Mouse (Mus musculus) B cell, adult 2 months (primary cell): ENCODE results near the gene Tmc6.

ENCODE experiments used
- DNase-seq, 2 experiments: peaks; one replicate each; pipeline ENCODE4 v3.0.0; 2022

The Tmc6 gene

GRCm38 (mm10) chr11:117780582-117781111, 1.4 kb downstream of the Tmc6 start:
- peak; percentile 90 to 94 for DNase-seq

GRCm38 (mm10) chr11:117780199-117780515, 1.8 kb downstream of the Tmc6 start:
- no peak for DNase-seq

DNA sequence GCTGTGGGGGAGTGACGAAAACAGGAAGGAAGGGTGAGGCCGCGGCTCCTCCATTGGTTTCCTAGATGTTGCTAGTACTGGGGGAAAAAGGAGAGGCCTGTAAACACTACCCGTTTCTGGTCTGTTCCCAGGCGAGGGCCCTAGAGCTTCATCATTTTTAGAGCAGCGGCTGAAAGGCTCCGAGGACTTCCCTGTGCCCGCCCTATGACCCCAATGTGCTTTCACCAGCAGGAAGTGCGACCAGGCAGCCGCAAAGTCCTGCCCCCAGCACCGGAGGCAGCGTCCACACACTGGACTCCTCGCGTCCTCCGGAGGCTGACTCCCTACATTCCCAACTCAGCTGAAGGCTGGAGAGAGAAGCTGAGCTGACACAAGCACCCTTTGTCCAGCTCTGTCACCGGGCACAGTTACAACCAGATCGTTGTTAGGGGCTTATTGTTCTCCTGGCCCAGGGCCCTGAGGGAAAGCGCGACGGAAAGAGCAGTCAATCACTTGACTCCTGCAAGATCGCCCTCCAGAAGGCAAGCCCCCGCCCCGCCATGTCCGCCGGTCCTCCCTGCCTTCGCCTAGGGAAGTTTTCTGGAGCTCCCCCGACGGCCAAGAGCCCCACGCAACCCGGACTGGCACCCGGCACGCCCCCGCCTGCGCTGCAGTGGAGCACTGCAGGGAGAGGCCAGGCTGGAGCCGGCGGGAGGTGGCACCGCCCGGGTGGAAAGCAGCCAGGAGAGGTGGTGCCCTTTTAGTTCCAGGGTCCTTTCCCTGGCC, 2.4 kb downstream of the Tmc6 start:
- peak; percentile 52 to 58 for DNase-seq

DNA sequence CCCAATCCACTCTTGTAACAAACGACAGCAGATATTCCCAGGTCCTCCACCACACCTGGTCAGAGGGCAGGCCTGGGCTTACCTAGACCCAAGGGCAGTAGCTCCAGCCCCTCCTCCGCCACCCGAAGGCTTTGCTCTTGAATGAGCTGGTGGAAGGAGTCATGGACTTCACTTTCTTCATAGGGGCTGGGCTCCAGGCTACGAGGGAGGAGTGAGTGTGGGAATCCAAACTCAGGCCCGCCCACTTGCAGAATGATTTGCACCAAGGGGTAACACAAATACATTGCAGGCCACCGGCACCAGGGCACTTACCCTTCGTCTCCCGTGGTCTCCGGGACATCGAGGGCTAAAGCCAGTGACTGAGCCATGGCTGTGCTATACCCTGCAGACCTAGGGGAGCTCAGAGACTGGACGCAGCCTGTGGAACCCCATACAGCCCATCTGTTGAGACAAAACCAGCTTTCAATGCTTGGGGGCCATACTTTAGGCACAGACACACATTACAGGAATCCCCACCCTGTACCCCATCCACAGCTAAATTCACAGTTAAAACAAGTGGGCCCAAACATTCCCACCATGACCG, 3.1 kb downstream of the Tmc6 start:
- no peak for DNase-seq

DNA sequence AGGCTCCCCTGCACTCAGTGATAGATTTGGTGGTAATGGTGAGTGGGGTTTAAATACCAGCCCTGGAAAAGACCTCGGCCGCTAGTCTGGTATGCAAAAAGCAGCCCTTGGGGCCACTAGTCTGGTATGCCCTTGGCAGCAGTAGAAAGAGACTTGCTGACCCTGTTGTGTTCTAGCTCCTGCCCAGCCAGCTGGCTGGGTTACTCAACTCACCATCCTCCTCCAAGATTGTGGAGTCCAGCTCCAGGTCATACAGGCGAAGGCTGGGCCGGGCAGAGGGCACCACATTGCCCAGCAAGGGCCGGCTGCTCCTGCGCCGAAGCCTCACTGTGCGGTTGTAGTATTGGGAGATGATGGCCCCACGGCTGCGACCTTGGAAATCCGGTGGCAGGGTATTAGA, 4.0 kb downstream of the Tmc6 start:
- no peak for DNase-seq

GRCm38 (mm10) chr11:117777111-117777510, 4.9 kb downstream of the Tmc6 start:
- peak; percentile 15 to 22 for DNase-seq

- DNase-seq = no peak
These were observed 5.8 kb downstream of the Tmc6 start for GRCm38 (mm10) chr11:117776085-117776792.

- DNase-seq = no peak
These were observed 6.5 kb downstream of the Tmc6 start for GRCm38 (mm10) chr11:117775540-117775939.

GRCm38 (mm10) chr11:117774925-117775324, 7.1 kb downstream of the Tmc6 start:
- DNase-seq = no peak

DNA sequence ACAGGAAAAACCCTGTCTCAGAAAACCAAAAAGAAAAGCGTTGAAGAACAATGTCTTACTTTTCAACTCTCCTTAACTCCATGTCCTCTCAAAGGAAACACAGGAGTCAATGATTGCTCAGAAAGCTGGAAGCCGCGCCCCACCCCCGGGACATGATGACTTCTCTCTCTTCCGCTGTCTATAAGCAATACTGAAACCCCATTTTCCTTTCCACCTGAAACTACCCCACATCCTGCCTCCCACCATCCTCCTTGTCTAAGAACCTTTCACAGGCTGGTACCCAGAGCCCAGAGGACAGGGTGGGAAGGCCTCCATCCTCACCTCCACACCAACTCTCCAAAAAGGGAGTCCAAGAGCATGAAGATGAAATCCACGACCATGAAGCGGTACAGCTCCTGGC, 9.6 kb downstream of the Tmc6 start:
- no peak for DNase-seq

- no peak for DNase-seq
These were observed 11.6 kb downstream of the Tmc6 start for GRCm38 (mm10) chr11:117770407-117770806.

DNA sequence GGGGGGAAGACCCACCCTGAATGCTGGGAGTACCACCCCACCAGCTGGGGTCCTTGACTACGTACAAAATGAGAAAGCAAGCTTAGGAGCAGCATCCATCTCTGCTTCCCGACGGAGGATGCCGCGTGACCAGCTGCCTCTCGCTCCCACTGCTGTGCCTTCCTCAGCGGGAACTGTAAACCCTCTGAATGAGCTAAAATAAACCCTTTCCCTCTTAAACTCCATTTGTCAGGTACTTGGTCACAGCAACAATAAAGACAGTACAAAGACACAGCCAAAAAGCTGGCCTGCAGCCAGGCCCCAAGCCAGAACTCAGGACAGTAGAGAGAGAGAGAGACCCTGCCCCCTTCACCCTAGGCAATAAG, 12.3 kb downstream of the Tmc6 start:
- no peak for DNase-seq

GRCm38 (mm10) chr11:117768725-117769682, 13.0 kb downstream of the Tmc6 start:
- DNase-seq = no peak

DNA sequence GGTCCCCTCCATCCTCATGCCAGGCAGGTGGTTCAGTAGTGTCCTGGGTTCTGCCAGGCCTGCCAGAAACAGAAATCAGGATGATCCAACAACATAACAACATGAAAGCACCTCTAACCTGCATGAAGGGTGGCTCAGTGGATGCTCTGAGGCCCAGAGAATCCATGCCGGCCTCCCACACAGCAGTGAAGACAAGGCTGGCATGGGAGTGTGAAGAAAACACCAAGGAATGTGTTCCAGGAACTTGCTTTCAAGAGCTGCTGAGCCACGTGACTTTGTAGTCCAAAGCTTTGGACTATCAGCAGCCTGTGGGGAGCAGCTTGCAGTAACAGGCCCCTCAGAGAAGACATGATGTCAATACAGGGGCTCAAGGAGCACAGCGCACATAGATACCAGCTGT, 15.7 kb downstream of the Tmc6 start:
- DNase-seq = no peak

DNA sequence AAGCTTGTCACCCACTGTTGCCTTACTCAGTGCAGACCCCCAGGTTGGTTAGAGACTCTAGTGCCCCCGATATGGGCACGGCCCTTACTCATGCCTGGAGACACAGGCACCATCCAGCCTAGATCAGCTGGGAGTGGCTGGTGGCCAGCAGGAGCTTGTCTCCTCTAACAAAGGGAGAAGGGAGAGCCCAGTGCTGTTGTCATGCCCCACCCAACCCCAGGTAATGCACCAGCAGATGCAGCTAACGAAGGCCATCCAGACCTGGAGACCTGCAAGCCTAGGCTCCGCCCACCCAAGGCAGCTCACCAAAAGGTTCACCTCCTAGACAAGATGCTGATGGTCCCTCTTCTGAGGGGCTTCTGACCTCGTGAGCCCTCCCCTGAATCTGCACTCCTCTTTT, 16.6 kb downstream of the Tmc6 start:
- DNase-seq = no peak

GRCm38 (mm10) chr11:117764319-117764718, 17.7 kb downstream of the Tmc6 start:
- no peak for DNase-seq

DNA sequence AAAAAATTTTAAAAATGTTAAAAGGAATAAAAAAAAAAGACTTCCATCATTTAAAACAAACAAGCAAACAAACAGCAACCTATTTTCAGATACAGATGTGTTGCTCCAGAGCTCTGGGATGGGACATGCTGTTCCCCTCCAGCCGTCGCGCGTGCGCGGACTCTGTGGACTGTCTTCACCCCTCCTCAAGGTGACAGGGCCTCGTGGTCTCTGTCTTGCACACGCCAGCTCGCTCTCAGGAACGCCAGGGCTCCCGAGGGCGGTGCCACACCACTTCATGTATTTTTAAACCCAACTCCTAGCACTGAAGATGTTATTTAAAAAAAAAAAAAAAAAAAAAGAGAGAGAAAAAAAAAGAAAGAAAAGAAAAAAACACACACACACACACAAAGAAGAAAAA, 19.8 kb downstream of the Tmc6 start:
- no peak for DNase-seq

- no peak for DNase-seq
These were observed 20.2 kb downstream of the Tmc6 start for GRCm38 (mm10) chr11:117761801-117762200.

- no peak for DNase-seq
These were observed 21.5 kb downstream of the Tmc6 start for GRCm38 (mm10) chr11:117760374-117761119.

DNA sequence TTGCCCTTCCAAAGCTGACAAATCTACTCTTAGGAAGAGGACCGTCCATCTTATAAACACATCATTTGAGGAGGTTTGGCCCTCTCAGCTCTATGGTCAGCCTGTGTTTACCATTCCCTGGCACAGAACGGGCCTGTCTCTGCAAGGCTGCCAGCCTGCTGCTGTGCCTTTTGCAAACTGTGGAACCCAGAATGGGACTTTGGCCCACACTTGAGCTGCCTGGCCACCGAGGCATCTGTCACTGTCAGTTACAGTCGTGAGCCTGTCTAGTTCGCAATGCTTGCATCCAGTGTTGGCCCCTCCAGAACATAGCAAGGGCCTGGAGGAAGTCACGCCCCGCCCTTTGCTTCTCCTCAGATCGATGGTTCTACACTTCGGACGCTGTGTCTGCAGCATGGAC, 22.7 kb downstream of the Tmc6 start:
- DNase-seq = no peak

GRCm38 (mm10) chr11:117755891-117756290, 26.1 kb downstream of the Tmc6 start:
- no peak for DNase-seq

DNA sequence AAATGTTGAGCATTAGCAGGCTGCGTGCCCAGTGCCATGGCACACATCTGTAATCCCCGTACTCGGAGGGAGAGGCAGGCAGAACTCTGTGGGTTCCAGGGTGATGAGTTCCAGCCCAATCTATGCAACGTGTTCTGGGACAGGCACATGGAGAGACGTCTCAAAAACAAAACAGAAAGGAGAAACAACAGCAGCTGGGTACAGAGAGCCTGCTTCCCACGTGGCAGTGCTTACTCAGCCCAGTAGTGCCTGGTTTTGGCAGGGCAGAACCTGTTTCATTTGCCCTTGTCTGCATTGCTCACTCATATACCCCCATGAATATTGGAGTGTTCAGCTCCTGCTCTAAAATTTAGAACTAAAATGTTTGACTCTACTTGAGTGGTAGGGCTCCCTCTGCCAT, 30.5 kb downstream of the Tmc6 start:
- DNase-seq = no peak
